Mouse (Mus musculus) G1E (cell line): Measurements from ENCODE around the gene Prox2. TPM values are rescaled to one million over a fixed set of nuclear protein-coding genes. Genes with fewer than 3 reads are reported as not detected.
A peak's percentile ranks its signal among the peaks of the same experiment; 100 is the strongest.

Experiments
- ATAC-seq: 2 replicates; pipeline ENCODE4 v1.8.0; 2016; ENCODE audit warnings: mild to moderate bottlenecking; ENCODE audit not compliant: insufficient number of reproducible peaks, poor library complexity, low FRiP score, severe bottlenecking; ENCODE audit errors: extremely low read depth
- DNase-seq: peaks from one replicate; pipeline ENCODE4 v3.0.0; 2012; ENCODE audit warnings: low spot score
- H3K27me3 ChIP-seq: 2 replicates; pipeline ENCODE4 v1.6.1; 2012; ENCODE audit warnings: mild to moderate bottlenecking, low read length, inconsistent platforms; ENCODE audit not compliant: insufficient read depth
- H3K36me3 ChIP-seq: replicated peaks from 2 replicates; pipeline ENCODE3; 2012; ENCODE audit warnings: mild to moderate bottlenecking, inconsistent platforms
- H3K4me1 ChIP-seq: 2 replicates; pipeline ENCODE4 v1.6.1; 2012; ENCODE audit warnings: low read depth, low read length, inconsistent platforms, mixed read lengths; ENCODE audit not compliant: insufficient read depth
- H3K4me3 ChIP-seq: 2 replicates; pipeline ENCODE4 v1.5.1; 2012; ENCODE audit warnings: low read depth, mild to moderate bottlenecking, inconsistent platforms, low read length, moderate library complexity, mixed read lengths
- H3K9me3 ChIP-seq: replicated peaks from 2 replicates; pipeline ENCODE4 v1.6.1; 2012; ENCODE audit warnings: inconsistent platforms
- CTCF ChIP-seq: IDR thresholded peaks from 2 replicates; pipeline ENCODE4 v1.5.1; 2012; ENCODE audit warnings: low read depth, low read length, inconsistent platforms, mixed read lengths
- GATA1 ChIP-seq: IDR thresholded peaks from 2 replicates; pipeline ENCODE4 v1.6.1; 2012; ENCODE audit warnings: borderline replicate concordance, low read length, inconsistent platforms, mixed read lengths
- GATA2 ChIP-seq: IDR thresholded peaks from 2 replicates; pipeline ENCODE4 v1.6.1; 2012; ENCODE audit warnings: low read depth, low read length, inconsistent platforms, borderline replicate concordance
- POLR2AphosphoS5 ChIP-seq: IDR thresholded peaks from 2 replicates; pipeline ENCODE4 v1.6.1; 2012; ENCODE audit warnings: low read depth, low read length, inconsistent platforms; ENCODE audit not compliant: insufficient replicate concordance
- TAL1 ChIP-seq: conservative IDR thresholded peaks from 2 replicates; pipeline ENCODE4 v1.6.1; 2012; ENCODE audit warnings: low read depth, low read length, inconsistent platforms, mixed read lengths
- polyA plus RNA-seq: library from polyadenylated mRNA; stranded (reverse); fragments of >175 nt; gene quantifications from 2 replicates; pipeline ENCODE4 v1.2.3, GENCODE M21; 2012
- total RNA-seq, 2 experiments: library from RNA; stranded (forward) in 1 of 2; stranded (reverse) in 1 of 2; fragments of 200-1000 nt in 1 of 2; fragments of >200 nt in 1 of 2; fragmentation: Nextera tagmentation in 1 of 2; gene quantifications; 2 replicates each; pipeline ENCODE4 v1.2.3; 2014 to 2017

Gene Prox2
- total and polyA plus RNA-seq, 3 experiments: 7.0 to 13.5 (median 10.7) TPM

DNA sequence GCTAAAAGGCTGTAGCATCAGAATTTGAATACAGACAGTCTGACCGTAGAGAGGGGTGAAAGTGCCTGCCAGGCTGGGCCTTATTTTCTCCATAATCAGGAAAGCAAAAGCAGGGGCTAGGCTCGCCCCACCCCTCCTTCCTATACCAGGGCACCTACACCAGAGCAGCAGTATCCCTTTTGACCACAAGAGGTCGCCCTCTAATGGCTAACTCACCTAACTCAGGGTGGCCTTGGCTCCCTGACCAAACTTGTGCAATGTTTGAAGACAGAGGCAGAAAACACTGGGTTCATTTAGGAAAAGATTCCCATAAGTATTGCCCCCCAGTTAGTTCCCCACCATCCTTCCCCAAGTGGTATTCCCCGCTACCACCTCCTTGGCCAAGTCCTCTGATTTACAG, 32.2 kb upstream of the Prox2 start:
- Histone ChIP-seq H3K9me3 (peaks cover 3% of the 10 kb centered on the region; the same call in 1 of the 2 replicates), H3K4me3 (no peak overlapping the region), H3K27me3 (peaks cover 54% of the 10 kb centered on the region), H3K36me3 (no peaks in the 10 kb centered on the region), H3K4me1 (peaks cover 18% of the 10 kb centered on the region)
- DNase-seq: peak; percentile 81
- ATAC-seq: peak; percentile 61; the same call in 1 of the 2 replicates
- TF ChIP-seq GATA2: no peak
- no peak for TF ChIP-seq GATA1
- TF ChIP-seq CTCF: peak; percentile 100
- TF ChIP-seq TAL1: no peak

DNA sequence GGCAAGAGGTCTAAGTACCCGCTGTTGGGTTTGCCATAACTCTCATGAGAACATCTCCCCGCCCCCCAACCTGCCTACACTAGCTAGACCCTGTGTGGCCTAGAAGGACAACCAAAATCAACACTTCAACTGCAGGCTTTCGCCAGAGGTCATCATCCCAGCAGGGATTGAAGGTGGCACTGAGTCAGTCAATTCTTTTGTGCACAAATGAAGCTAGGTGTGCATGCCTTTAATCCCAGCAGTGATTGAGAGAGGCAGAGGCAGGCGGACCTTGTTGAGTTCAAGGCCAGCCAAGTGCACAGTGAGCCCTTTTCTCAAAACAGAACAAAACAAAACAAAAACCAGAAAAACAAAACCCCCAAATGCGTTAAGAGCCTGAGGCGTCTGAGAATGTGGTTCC, 30.5 kb upstream of the Prox2 start:
- no peak for TF ChIP-seq TAL1
- TF ChIP-seq POLR2AphosphoS5: no peak
- no peak for TF ChIP-seq CTCF
- no peak for TF ChIP-seq GATA1
- TF ChIP-seq GATA2: no peak
- DNase-seq (no peak), ATAC-seq (no peak)
- Histone ChIP-seq H3K36me3 (peaks cover 7% of the 10 kb centered on the region), H3K27me3 (peaks cover 37% of the 10 kb centered on the region), H3K9me3 (peaks cover 3% of the 10 kb centered on the region; the same call in 1 of the 2 replicates), H3K4me3 (no peak overlapping the region), H3K4me1 (peaks cover 12% of the 10 kb centered on the region)

DNA sequence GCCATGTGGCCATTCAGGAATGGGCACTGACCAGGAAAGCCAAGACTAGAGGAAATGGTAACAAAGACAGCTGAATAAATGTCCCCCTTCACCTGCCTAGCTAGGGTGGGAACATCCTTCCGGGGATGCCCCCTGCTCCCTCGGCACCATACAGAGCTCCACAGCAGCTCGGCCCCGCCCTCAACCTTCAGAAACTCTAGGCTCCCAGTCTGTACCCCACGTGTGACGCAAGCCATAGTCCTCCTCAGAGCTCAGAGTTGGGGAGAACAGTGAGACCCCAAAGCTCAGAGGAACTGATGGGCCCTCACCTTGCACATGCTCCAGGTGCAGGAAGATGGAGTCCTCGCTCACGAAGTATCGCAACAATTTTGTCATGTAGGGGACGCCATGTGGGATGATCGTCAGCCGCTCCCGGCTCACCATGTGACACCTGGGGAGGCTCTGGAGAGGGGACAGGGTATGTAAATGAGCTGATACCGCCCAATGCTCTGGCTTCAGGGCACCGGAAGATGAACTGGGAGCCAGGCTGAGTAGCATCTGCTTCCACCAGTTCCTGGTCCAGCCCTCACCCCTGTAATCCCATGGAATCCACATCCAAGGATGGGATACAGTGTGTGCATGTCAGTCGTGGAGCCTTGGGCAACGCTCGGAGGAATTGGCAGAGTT, 29.6 kb upstream of the Prox2 start:
- TF ChIP-seq TAL1 (no peak), CTCF (no peak), GATA2 (no peak), POLR2AphosphoS5 (no peak), GATA1 (no peak)
- peaks cover 16% of the 10 kb centered on the region for H3K36me3 ChIP-seq
- no peak overlapping the region for H3K4me3 ChIP-seq
- peaks cover 3% of the 10 kb centered on the region; the same call in 1 of the 2 replicates for H3K9me3 ChIP-seq
- H3K4me1 ChIP-seq: peaks cover 14% of the 10 kb centered on the region
- H3K27me3 ChIP-seq: peaks cover 32% of the 10 kb centered on the region
- DNase-seq (no peak), ATAC-seq (no peak)

DNA sequence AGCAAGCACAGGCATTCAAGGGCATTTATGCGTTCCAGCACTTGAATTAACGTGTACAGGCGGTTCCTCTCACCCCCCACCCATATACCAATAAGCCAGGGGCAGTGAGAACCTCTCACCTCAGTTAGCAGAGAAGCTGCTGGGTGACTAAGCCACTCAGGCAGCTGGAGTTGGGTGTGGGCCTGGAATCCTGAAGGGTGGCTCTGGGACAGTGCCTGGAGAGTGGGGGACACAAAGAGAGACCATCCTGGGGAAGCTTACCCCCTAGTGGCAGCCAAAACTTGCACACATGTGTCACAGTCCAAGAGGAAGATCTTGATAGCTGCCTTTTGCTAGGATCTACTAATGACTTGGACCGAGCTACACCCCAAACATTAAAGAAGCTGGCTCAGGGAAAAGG, 26.1 kb upstream of the Prox2 start:
- peaks cover 23% of the 10 kb centered on the region for H3K27me3 ChIP-seq
- peaks cover 32% of the 10 kb centered on the region for H3K4me1 ChIP-seq
- no peak for ATAC-seq
- no peak overlapping the region for H3K4me3 ChIP-seq
- no peaks in the 10 kb centered on the region for H3K9me3 ChIP-seq
- DNase-seq: no peak
- TF ChIP-seq GATA2: no peak
- TF ChIP-seq POLR2AphosphoS5: no peak
- TF ChIP-seq GATA1: no peak
- TF ChIP-seq TAL1: no peak
- no peak for TF ChIP-seq CTCF
- peaks cover 49% of the 10 kb centered on the region for H3K36me3 ChIP-seq

DNA sequence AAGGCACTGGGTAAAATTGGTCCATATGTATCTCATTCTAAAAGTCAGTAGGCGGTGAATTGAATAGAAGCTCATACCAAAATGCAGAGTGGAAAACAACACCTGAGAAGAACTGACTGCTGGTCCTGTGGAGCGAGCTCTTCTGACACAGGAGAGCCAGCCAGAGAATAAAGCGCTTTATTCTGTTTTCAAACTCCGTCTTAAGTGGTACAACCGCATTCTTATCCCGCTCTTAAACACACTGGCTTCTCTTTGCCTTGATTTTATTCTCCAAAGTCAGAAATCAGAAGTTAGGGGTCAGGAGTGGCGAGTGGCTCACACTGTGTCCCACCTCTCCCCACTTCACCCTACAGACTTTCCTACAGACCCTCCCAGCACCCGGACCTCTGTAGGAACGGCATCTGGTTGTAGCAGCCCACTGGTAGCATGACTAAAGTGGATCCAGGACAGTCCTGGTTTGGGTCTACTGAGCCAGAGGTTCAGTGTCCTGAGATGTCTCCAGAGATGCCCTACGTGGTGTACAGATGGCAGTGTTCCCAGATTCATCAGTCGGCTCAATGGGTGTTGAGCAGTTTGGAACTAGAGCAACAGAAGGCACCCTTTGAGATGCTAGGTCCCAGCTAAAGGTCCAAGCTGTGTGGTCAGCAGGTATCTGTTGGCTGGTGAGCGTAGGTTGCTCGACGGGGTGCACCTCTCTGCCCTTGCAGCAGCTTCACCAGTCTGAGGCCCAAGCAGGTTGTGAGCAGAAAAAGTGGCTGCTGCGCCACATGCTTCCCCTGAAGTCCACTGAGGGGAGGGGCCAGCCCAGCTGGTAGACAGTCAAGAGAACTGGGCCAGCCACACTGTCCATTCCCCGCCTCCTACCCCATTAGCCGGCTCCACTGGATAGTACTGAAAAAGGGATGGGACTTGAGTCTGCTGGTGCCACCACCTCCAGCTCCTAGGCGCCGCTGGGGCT, 25.2 kb upstream of the Prox2 start:
- DNase-seq (no peak), ATAC-seq (no peak)
- no peak for TF ChIP-seq GATA2
- TF ChIP-seq CTCF: no peak
- TF ChIP-seq TAL1: no peak
- no peak for TF ChIP-seq POLR2AphosphoS5
- TF ChIP-seq GATA1: no peak
- Histone ChIP-seq H3K36me3 (peaks cover 57% of the 10 kb centered on the region), H3K4me1 (peaks cover 32% of the 10 kb centered on the region), H3K4me3 (no peak overlapping the region), H3K9me3 (no peaks in the 10 kb centered on the region), H3K27me3 (peaks cover 22% of the 10 kb centered on the region)
